8 mouse cellular contexts compared by ENCODE assay signal in genomic region chr2:4717769-4718661, GRCm38 (mm10). TPM values are rescaled to one million over a fixed set of nuclear protein-coding genes. Genes with fewer than 3 reads are reported as not detected.
DNase-seq lines count a peak whose midpoint lies in the region; ATAC-seq and TF ChIP-seq lines count a peak whose summit lies in the region.

Gene Bend7 (plus strand): TSS chr2:4717831.

- H3K27me3 ChIP-seq in forebrain, embryonic 13.5 days = peaks cover 26% of the 10 kb centered on the region
- H3K27me3 ChIP-seq in hindbrain, embryonic 11.5 days (ENCODE audit: control insufficient read depth, insufficient read depth, low read length) = no peaks in the 10 kb centered on the region
- peaks cover 35% of the 10 kb centered on the region for H3K27me3 ChIP-seq in midbrain, embryonic 10.5 days (ENCODE audit: low read depth, poor library complexity, severe bottlenecking)
- H3K27me3 ChIP-seq in testis, adult 2 months (ENCODE audit: control insufficient read depth, insufficient read depth, low read length) = peaks cover 3% of the 10 kb centered on the region

- ATAC-seq in forebrain, embryonic 13.5 days = peak; percentile 79
- peak; percentile 83 for ATAC-seq in hindbrain, embryonic 11.5 days (ENCODE audit: low FRiP score)
- ATAC-seq in activated CD4-positive, CD25-positive, alpha-beta regulatory T cell, adult 4 months = no peak

- no peak within 1 kb of the TSS for H3K27ac ChIP-seq in bone marrow macrophage, adult 2 months (ENCODE audit: insufficient read depth, low read depth, low read length)
- peak within 1 kb of the TSS; percentile 51; the same call in 1 of the 2 replicates for H3K27ac ChIP-seq in forebrain, embryonic 13.5 days
- peak within 1 kb of the TSS; percentile 72 for H3K27ac ChIP-seq in hindbrain, embryonic 11.5 days (ENCODE audit: low read depth, low read length)
- H3K27ac ChIP-seq in midbrain, embryonic 10.5 days (replicated peaks) = peak within 1 kb of the TSS; percentile 89
- H3K27ac ChIP-seq in testis, adult 2 months (ENCODE audit: control insufficient read depth, insufficient read depth, low read depth, low read length) = no peak within 1 kb of the TSS

- H3K4me1 ChIP-seq in bone marrow macrophage, adult 2 months (ENCODE audit: control insufficient read depth, insufficient read depth, low read length) = no peaks in the 10 kb centered on the region
- H3K4me1 ChIP-seq in forebrain, embryonic 13.5 days = 0 out of 2 replicates have a peak, but pooled peaks cover 5% of the 10 kb centered on the region
- H3K4me1 ChIP-seq in hindbrain, embryonic 11.5 days (replicated peaks; ENCODE audit: control insufficient read depth, insufficient read depth, low read length) = no peaks in the 10 kb centered on the region
- H3K4me1 ChIP-seq in midbrain, embryonic 10.5 days = peaks cover 21% of the 10 kb centered on the region
- H3K4me1 ChIP-seq in testis, adult 2 months (ENCODE audit: control insufficient read depth, insufficient read depth, low read length) = peaks cover 7% of the 10 kb centered on the region

- DNase-seq in Muller cell, postnatal 12 days (ENCODE audit: inconsistent ontology term) = peak; percentile 63
- peak; percentile 77 for DNase-seq in hindbrain, embryonic 11.5 days (ENCODE audit: low spot score)
- DNase-seq in left cerebral cortex, postnatal 4 days = peak; percentile 26
- DNase-seq in midbrain, embryonic 10.5 days (ENCODE audit: low spot score) = peak; percentile 70

- H3K4me2 ChIP-seq in forebrain, embryonic 13.5 days = peak within 1 kb of the TSS; percentile 80
- H3K4me2 ChIP-seq in hindbrain, embryonic 11.5 days (replicated peaks; ENCODE audit: low read depth, low read length) = peak within 1 kb of the TSS; percentile 70

- H3K4me3 ChIP-seq in bone marrow macrophage, adult 2 months (ENCODE audit: insufficient read depth, low read length) = peak within 1 kb of the TSS; percentile 59
- peak within 1 kb of the TSS; percentile 71 for H3K4me3 ChIP-seq in forebrain, embryonic 13.5 days
- H3K4me3 ChIP-seq in hindbrain, embryonic 11.5 days (ENCODE audit: low read depth, low read length) = peak within 1 kb of the TSS; percentile 62
- H3K4me3 ChIP-seq in midbrain, embryonic 10.5 days = peak within 1 kb of the TSS; percentile 82
- peak within 1 kb of the TSS; percentile 76 for H3K4me3 ChIP-seq in testis, adult 2 months (ENCODE audit: control insufficient read depth, low read depth, low read length)

- no peak for TF ChIP-seq POLR2A in bone marrow macrophage, adult 2 months (IDR thresholded peaks at IDR 0.05; ENCODE audit: borderline replicate concordance, low read depth, low read length)
- no peak for TF ChIP-seq POLR2A in testis, adult 2 months (IDR thresholded peaks at IDR 0.05; ENCODE audit: control insufficient read depth, low read depth, low read length)

- no peaks in the 10 kb centered on the region for H3K9me3 ChIP-seq in forebrain, embryonic 13.5 days (replicated peaks)
- H3K9me3 ChIP-seq in hindbrain, embryonic 11.5 days (ENCODE audit: control insufficient read depth, low read length) = no peaks in the 10 kb centered on the region
- H3K9me3 ChIP-seq in midbrain, embryonic 10.5 days (replicated peaks) = no peaks in the 10 kb centered on the region

- under 1% methylated on average over 103 of the region's 124 CpGs for WGBS in forebrain, embryonic 13.5 days
- under 1% methylated on average over 57 of the region's 124 CpGs for WGBS in hindbrain, embryonic 11.5 days
- WGBS in midbrain, embryonic 10.5 days = 3% methylated on average over 122 of the region's 124 CpGs

- intact Hi-C loops in left cerebral cortex, postnatal 4 days (cut with DNase I) = loop anchor here (10.0 kb wide), 1 partner anchor 63 kb away; the partner anchor contains the start of gene Prpf18

- TF ChIP-seq CTCF in bone marrow macrophage, adult 2 months (IDR thresholded peaks at IDR 0.05; ENCODE audit: low read depth, low read length) = no peak
- TF ChIP-seq CTCF in testis, adult 2 months (IDR thresholded peaks at IDR 0.05; ENCODE audit: control insufficient read depth, insufficient read depth, insufficient replicate concordance, low read depth, low read length) = no peak

- no peaks in the 10 kb centered on the region for H3K36me3 ChIP-seq in forebrain, embryonic 13.5 days (ENCODE audit: poor library complexity, severe bottlenecking)
- H3K36me3 ChIP-seq in hindbrain, embryonic 11.5 days (ENCODE audit: control insufficient read depth, insufficient read depth, low read length) = no peaks in the 10 kb centered on the region
- H3K36me3 ChIP-seq in midbrain, embryonic 10.5 days = no peaks in the 10 kb centered on the region
- no peaks in the 10 kb centered on the region for H3K36me3 ChIP-seq in testis, adult 2 months (ENCODE audit: control insufficient read depth, insufficient read depth, low read length)

- H3K9ac ChIP-seq in forebrain, embryonic 13.5 days = peak within 1 kb of the TSS; percentile 78
- H3K9ac ChIP-seq in hindbrain, embryonic 11.5 days (ENCODE audit: low read depth, low read length) = peak within 1 kb of the TSS; percentile 63

RNA-seq across cellular contexts. Expression of gene Bend7, which starts in this region (rescaled TPM):
- not detected in 2 replicates for polyA plus RNA-seq in bone marrow macrophage, adult 2 months (2012; ENCODE audit: insufficient read depth, insufficient read length, missing spikeins)
- polyA plus RNA-seq in forebrain, embryonic 13.5 days (2015; fragmentation: Nextera tagmentation; extraction: Ambion mirVana) = 2.5 and 2.8 TPM in 2 replicates
- polyA plus RNA-seq in hindbrain, embryonic 11.5 days (2014; fragmentation: Nextera tagmentation; extraction: Ambion mirVana) = 5.0 and 5.6 TPM in 2 replicates
- 1 to 10 TPM; 2.6 to 3.4 TPM for total RNA-seq in left cerebral cortex, postnatal 4 days (2021)
- 3.9 and 4.3 TPM in 2 replicates for polyA plus RNA-seq in midbrain, embryonic 10.5 days (2016; fragmentation: Nextera tagmentation; extraction: Ambion mirVana)
- polyA plus RNA-seq in testis, adult 2 months (2012; rRNA removed) = 0.49 and 0.51 TPM in 2 replicates
- not detected for polyA plus RNA-seq in activated CD4-positive, CD25-positive, alpha-beta regulatory T cell, adult 4 months (2017; shearing (Covaris generic))

Comparison
In these comparisons a context has a peak if more than half of its experiments do, and no peak if none do; other contexts are left out.
1. DNase-seq: peak in every context shown above with its lines; median percentile 77 in hindbrain, embryonic 11.5 days; 70 in midbrain, embryonic 10.5 days; 63 in Muller cell, postnatal 12 days; 26 in left cerebral cortex, postnatal 4 days.
2. H3K27ac ChIP-seq: peak in forebrain, embryonic 13.5 days (single experiment), hindbrain, embryonic 11.5 days (single experiment) and midbrain, embryonic 10.5 days (single experiment); none in bone marrow macrophage, adult 2 months (single experiment) and testis, adult 2 months (single experiment).
3. Peak in every context shown above with its lines, with median percentiles within 50 percentile points of each other: H3K4me3 ChIP-seq.